Mouse (Mus musculus): ENCODE data around the gene Rtn4rl2.

Rtn4rl2 gene

GRCm38 (mm10) chr2:84850407-84851129, 35.9 kb downstream of the Rtn4rl2 start:
- in situ Hi-C loops (cut with MseI, MboI) = no loop called here

- in situ Hi-C loops (cut with MseI, MboI) = no loop called here
Measured at GRCm38 (mm10) chr2:84845226-84845625, 41.3 kb downstream of the Rtn4rl2 start.

- in situ Hi-C loops (cut with MseI, MboI) = no loop called here
Measured at GRCm38 (mm10) chr2:84843654-84844053, 42.9 kb downstream of the Rtn4rl2 start.

GRCm38 (mm10) chr2:84841905-84842304, 44.6 kb downstream of the Rtn4rl2 start:
- in situ Hi-C loops (cut with MseI, MboI) = no loop called here

GRCm38 (mm10) chr2:84840748-84841563, 45.6 kb downstream of the Rtn4rl2 start:
- in situ Hi-C loops (cut with MseI, MboI) = no loop called here

- in situ Hi-C loops (cut with MseI, MboI) = no loop called here
Measured at GRCm38 (mm10) chr2:84840016-84840747, 46.3 kb downstream of the Rtn4rl2 start.

GRCm38 (mm10) chr2:84838993-84839980, 47.2 kb downstream of the Rtn4rl2 start:
- in situ Hi-C loops (cut with MseI, MboI) = no loop called here

GRCm38 (mm10) chr2:84838593-84838949, 47.9 kb downstream of the Rtn4rl2 start, which contains the start of gene Slc43a1:
Slc43a1 (plus strand) TSS chr2:84838850.
- in situ Hi-C loops (cut with MseI, MboI) = no loop called here

GRCm38 (mm10) chr2:84837817-84838592, 48.5 kb downstream of the Rtn4rl2 start:
- in situ Hi-C loops (cut with MseI, MboI) = no loop called here

GRCm38 (mm10) chr2:84837107-84837506, 49.4 kb downstream of the Rtn4rl2 start:
- in situ Hi-C loops (cut with MseI, MboI) = no loop called here

GRCm38 (mm10) chr2:84831666-84832391, 54.7 kb downstream of the Rtn4rl2 start:
- in situ Hi-C loops (cut with MseI, MboI) = no loop called here

- in situ Hi-C loops (cut with MseI, MboI) = no loop called here
Measured at GRCm38 (mm10) chr2:84827283-84827920, 59.1 kb downstream of the Rtn4rl2 start.

GRCm38 (mm10) chr2:84826488-84827282, 59.8 kb downstream of the Rtn4rl2 start, which contains the start of gene Timm10:
Timm10 (plus strand) TSS chr2:84826997.
- in situ Hi-C loops (cut with MseI, MboI) = no loop called here

- in situ Hi-C loops (cut with MseI, MboI) = no loop called here
Measured at GRCm38 (mm10) chr2:84823237-84823636, 63.3 kb downstream of the Rtn4rl2 start.

GRCm38 (mm10) chr2:84822552-84822951, 64.0 kb downstream of the Rtn4rl2 start, which contains the start of gene Smtnl1:
Smtnl1 (minus strand) TSS chr2:84822652.
- in situ Hi-C loops (cut with MseI, MboI) = no loop called here
